17 mouse cellular contexts compared by ENCODE assay signal in the genomic region with DNA sequence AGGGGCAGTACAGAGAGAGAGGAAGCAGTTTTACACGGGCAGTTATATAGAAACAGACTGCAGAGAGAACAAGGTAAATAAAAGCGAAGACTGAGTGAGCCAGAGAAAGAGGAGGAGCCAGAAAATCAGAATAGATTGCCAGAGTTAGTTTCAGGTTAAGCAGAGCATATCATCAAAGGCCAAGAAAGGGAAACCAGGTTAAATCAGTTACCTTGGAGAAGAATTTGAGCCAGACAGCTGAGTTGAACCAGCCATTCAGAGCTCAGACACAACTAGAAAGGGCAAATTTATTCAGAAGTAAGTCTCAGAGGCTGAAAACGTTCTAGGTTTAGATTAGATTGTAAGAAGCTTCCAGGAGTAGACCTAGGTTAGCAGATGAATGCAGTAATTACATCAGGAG.
"Had no signal": no experiment of that assay in that cellular context is flagged by ENCODE, and none has a peak within 500 bp of the region (broad histone marks: within the 10 kb centered on the region; RNA-seq: fewer than 3 reads in every experiment).

No protein-coding gene starts in this region.

- H3K9ac ChIP-seq: liver, postnatal 0 days; lung, embryonic 15.5 days; midbrain, embryonic 12.5 days; neural tube, embryonic 12.5 days; stomach, embryonic 15.5 days had no signal

- H3K9me3 ChIP-seq: lung, embryonic 15.5 days; megakaryocyte, embryonic 14.5 days; midbrain, embryonic 12.5 days; neural tube, embryonic 12.5 days; stomach, embryonic 15.5 days had no signal

- H3K4me1 ChIP-seq: lung, embryonic 15.5 days; megakaryocyte, embryonic 14.5 days; midbrain, embryonic 12.5 days; neural tube, embryonic 12.5 days; stomach, embryonic 15.5 days had no signal

- H3K27me3 ChIP-seq: lung, embryonic 15.5 days; megakaryocyte, embryonic 14.5 days; midbrain, embryonic 12.5 days; neural tube, embryonic 12.5 days; stomach, embryonic 15.5 days had no signal

- ATAC-seq: liver, postnatal 0 days; lung, postnatal 0 days had no signal

- H3K27ac ChIP-seq: lung, embryonic 15.5 days; macrophage; midbrain, embryonic 12.5 days; neural tube, embryonic 12.5 days; stomach, embryonic 15.5 days; stomach, postnatal 0 days had no signal

- DNase-seq: liver, postnatal 0 days; lung, adult 2 months; lung, postnatal 14 days; lung, postnatal 36 days; midbrain, embryonic 14.5 days; right cerebral cortex, postnatal 14 days; thymus, adult 2 months; thymus, postnatal 25 days; thymus, postnatal 4 days had no signal

- H3K4me3 ChIP-seq: lung, embryonic 15.5 days; megakaryocyte, embryonic 14.5 days; midbrain, embryonic 12.5 days; neural tube, embryonic 12.5 days; stomach, embryonic 15.5 days had no signal

- H3K36me3 ChIP-seq: lung, embryonic 15.5 days; midbrain, embryonic 12.5 days; neural tube, embryonic 12.5 days; stomach, embryonic 15.5 days had no signal

- H3K4me2 ChIP-seq: lung, embryonic 15.5 days; midbrain, embryonic 12.5 days; neural tube, embryonic 12.5 days; stomach, embryonic 15.5 days had no signal
